In the genomic region with DNA sequence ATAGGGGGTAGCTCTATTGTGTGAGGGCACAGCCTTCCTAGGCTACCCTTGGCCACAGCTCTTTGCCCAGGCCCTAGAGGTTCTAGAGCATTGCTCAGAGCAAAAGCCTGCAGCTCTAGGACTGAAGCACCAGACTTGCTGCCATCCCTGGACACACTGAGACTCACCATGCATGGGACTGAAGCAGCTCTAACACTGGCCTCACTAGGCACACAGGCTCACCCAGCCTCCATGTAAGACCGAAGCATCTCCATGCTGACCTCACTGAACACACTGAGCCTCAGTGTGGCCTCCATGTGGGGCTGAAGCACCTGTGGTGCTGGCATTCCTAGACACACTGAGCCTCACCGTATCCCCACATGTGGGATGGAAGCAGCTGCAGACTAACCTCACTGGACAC, we compare ENCODE assay signal across 16 mouse cellular contexts.
"Had no signal": no experiment of that assay in that cellular context is flagged by ENCODE, and none has a peak within 500 bp of the region (broad histone marks: within the 10 kb centered on the region; RNA-seq: fewer than 3 reads in every experiment).

No protein-coding gene starts in this region.

- ATAC-seq: intestine, postnatal 0 days; midbrain, embryonic 15.5 days had no signal

- H3K9ac ChIP-seq: limb, embryonic 13.5 days; liver, embryonic 14.5 days; midbrain, embryonic 15.5 days; neural tube, embryonic 13.5 days had no signal

- H3K27ac ChIP-seq: kidney, postnatal 0 days; layer of hippocampus, adult 2 months; limb, embryonic 10.5 days; limb, embryonic 13.5 days; liver, embryonic 14.5 days; midbrain, embryonic 15.5 days; neural tube, embryonic 13.5 days had no signal

- DNase-seq: kidney, adult 2 months; kidney, postnatal 25 days; layer of hippocampus, adult 9-11 months; lung, adult 2 months; lung, postnatal 14 days; lung, postnatal 4 days; thymus, postnatal 25 days had no signal

- H3K36me3 ChIP-seq: limb, embryonic 10.5 days; limb, embryonic 13.5 days; midbrain, embryonic 15.5 days; neural tube, embryonic 13.5 days had no signal

- H3K9me3 ChIP-seq: limb, embryonic 10.5 days; limb, embryonic 13.5 days; midbrain, embryonic 15.5 days; neural tube, embryonic 13.5 days had no signal

- H3K4me1 ChIP-seq: limb, embryonic 10.5 days; limb, embryonic 13.5 days; midbrain, embryonic 15.5 days; neural tube, embryonic 13.5 days had no signal

- H3K27me3 ChIP-seq: limb, embryonic 13.5 days; midbrain, embryonic 15.5 days; neural tube, embryonic 13.5 days had no signal

- H3K4me2 ChIP-seq: limb, embryonic 13.5 days; midbrain, embryonic 15.5 days; neural tube, embryonic 13.5 days had no signal

- H3K4me3 ChIP-seq: layer of hippocampus, adult 2 months; limb, embryonic 10.5 days; limb, embryonic 13.5 days; midbrain, embryonic 15.5 days; myocyte; neural tube, embryonic 13.5 days had no signal
